Mouse (Mus musculus) bone marrow macrophage, adult 2 months (primary cell): Measurements from ENCODE around the gene Catsper2. TPM values are rescaled to one million over a fixed set of nuclear protein-coding genes. Genes with fewer than 3 reads are reported as not detected.

Source experiments
- H3K27ac ChIP-seq: 2 replicates; pipeline ENCODE4 v1.5.1; 2012; ENCODE audit warnings: low read depth, low read length; ENCODE audit not compliant: insufficient read depth
- H3K4me1 ChIP-seq: 2 replicates; pipeline ENCODE4 v1.6.1; 2012; ENCODE audit warnings: low read length; ENCODE audit not compliant: control insufficient read depth, insufficient read depth
- H3K4me3 ChIP-seq: 2 replicates; pipeline ENCODE4 v1.5.1; 2012; ENCODE audit warnings: mild to moderate bottlenecking, low read length, moderate library complexity; ENCODE audit not compliant: insufficient read depth
- CTCF ChIP-seq: IDR thresholded peaks from 2 replicates; pipeline ENCODE4 v1.5.1; 2012; ENCODE audit warnings: low read depth, mild to moderate bottlenecking, low read length, moderate library complexity
- POLR2A ChIP-seq: IDR thresholded peaks from 2 replicates; pipeline ENCODE4 v1.6.1; 2012; ENCODE audit warnings: mild to moderate bottlenecking, low read depth, low read length, borderline replicate concordance
- polyA plus RNA-seq: library from polyadenylated mRNA; stranded (reverse); fragments of >200 nt; gene quantifications from 2 replicates; pipeline ENCODE4 v1.2.4, GENCODE M21; 2012; ENCODE audit not compliant: missing spikeins, insufficient read depth, insufficient read length

Gene Catsper2
- polyA plus RNA-seq, 1 experiment: 0.80 TPM

GRCm38 (mm10) chr2:121357961-121358360 is 55.6 kb downstream of the Catsper2 start:
- Histone ChIP-seq H3K4me1 (peaks cover 13% of the 10 kb centered on the region), H3K27ac (no peak overlapping the region), H3K4me3 (no peak overlapping the region)
- no peak for TF ChIP-seq CTCF
- no peak for TF ChIP-seq POLR2A

- no peak for TF ChIP-seq POLR2A
- no peak for TF ChIP-seq CTCF
- Histone ChIP-seq H3K27ac (no peak within 1 kb of the TSS), H3K4me3 (no peak within 1 kb of the TSS), H3K4me1 (peaks cover 13% of the 10 kb centered on the region)
These were observed 56.1 kb downstream of the Catsper2 start, which contains the start of gene Ckmt1 for GRCm38 (mm10) chr2:121357494-121357893. Gene Ckmt1, plus strand, starts transcription at chr2:121357714.

- Histone ChIP-seq H3K27ac (no peak within 1 kb of the TSS), H3K4me1 (peaks cover 13% of the 10 kb centered on the region), H3K4me3 (peak within 1 kb of the TSS; percentile 95)
- no peak for TF ChIP-seq POLR2A
- TF ChIP-seq CTCF: peak; percentile 32; the same call in 1 of the 2 replicates
These were observed 58.6 kb downstream of the Catsper2 start, which contains the start of gene Ppip5k1 for GRCm38 (mm10) chr2:121354820-121355592. Gene Ppip5k1, minus strand, starts transcription at chr2:121355396.

DNA sequence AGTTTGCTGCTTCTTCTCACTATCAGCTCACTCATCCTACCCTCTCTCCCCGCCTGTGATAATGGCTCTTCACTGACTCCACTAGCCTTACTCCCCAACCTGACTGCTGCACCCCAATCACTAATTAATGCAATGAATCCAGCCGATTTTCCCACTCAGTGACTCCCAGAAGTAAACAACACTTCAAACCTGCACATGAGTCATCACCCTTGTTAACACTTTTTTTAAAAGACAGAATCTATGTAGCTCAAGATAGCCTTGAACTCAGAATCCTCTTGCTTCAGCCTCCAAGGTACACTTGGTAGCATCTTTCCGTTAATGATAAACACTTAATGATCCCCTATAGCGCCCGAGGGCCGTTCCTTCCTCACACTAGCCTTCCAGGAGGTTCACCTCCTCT is 59.2 kb downstream of the Catsper2 start:
- peak overlapping the region; percentile 95 for H3K4me3 ChIP-seq
- H3K4me1 ChIP-seq: peaks cover 13% of the 10 kb centered on the region
- TF ChIP-seq POLR2A (no peak), CTCF (no peak)
- H3K27ac ChIP-seq: no peak overlapping the region

DNA sequence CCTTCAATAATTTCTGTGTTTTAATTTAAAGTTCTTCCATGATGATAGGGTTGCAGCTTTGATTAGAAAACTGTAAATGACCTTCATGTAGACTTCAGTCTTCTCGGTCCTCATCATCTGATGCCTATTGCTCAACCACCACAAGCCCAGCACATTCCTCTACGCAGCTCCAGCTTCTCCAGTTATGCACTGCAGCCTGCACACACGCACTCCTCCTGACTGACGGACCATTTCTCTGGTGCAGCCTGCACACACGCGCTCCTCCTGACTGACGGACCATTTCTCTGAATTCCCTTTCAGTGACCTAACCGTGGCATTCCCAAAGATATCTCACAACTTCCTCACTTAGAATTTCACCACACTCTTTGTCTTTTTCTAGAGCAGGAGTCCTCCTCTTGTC is 60.4 kb downstream of the Catsper2 start:
- Histone ChIP-seq H3K27ac (no peak overlapping the region), H3K4me3 (no peak overlapping the region)
- TF ChIP-seq POLR2A (no peak), CTCF (no peak)

More for the DNA sequence above, 60.4 kb downstream of the Catsper2 start:
- peaks cover 13% of the 10 kb centered on the region for H3K4me1 ChIP-seq

Other genes starting within 250 kb of the Catsper2 start
- gene Tubgcp4, start 243.1 kb downstream of the Catsper2 start, polyA plus RNA-seq: 61.9 and 68.4 TPM in 2 replicates
- 27.5 and 28.5 TPM in 2 replicates for gene Zscan29, start 242.7 kb downstream of the Catsper2 start, polyA plus RNA-seq
- gene Trp53bp1, start 142.4 kb downstream of the Catsper2 start, polyA plus RNA-seq: 22.2 and 22.6 TPM in 2 replicates
- gene Map1a, start 124.2 kb downstream of the Catsper2 start, polyA plus RNA-seq: 0.33 and 0.66 TPM in 2 replicates
- gene Ppip5k1, start 58.4 kb downstream of the Catsper2 start, polyA plus RNA-seq: 13.8 and 15.0 TPM in 2 replicates
- gene Ckmt1, start 56.1 kb downstream of the Catsper2 start, polyA plus RNA-seq: not detected in 2 replicates
- not detected in 2 replicates for gene Strc, start 26.6 kb downstream of the Catsper2 start, polyA plus RNA-seq
- gene Pdia3, start within 50 bp of the Catsper2 start, polyA plus RNA-seq: 360 and 362 TPM in 2 replicates
- gene Ell3, start 30.5 kb upstream of the Catsper2 start, polyA plus RNA-seq: 0.92 TPM in 1 of 2 replicates, not detected in the other
- 547 and 575 TPM in 2 replicates for gene Serf2, start 35.4 kb upstream of the Catsper2 start, polyA plus RNA-seq
- 44.7 and 69.0 TPM in 2 replicates for gene Hypk, start 39.5 kb upstream of the Catsper2 start, polyA plus RNA-seq
- not detected in 2 replicates for gene Serinc4, start 43.0 kb upstream of the Catsper2 start, polyA plus RNA-seq
- gene Mfap1b, start 60.3 kb upstream of the Catsper2 start, polyA plus RNA-seq: 44.4 and 47.3 TPM in 2 replicates
- 24.8 and 25.4 TPM in 2 replicates for gene Mfap1a, start 92.9 kb upstream of the Catsper2 start, polyA plus RNA-seq
- gene Wdr76, start 92.9 kb upstream of the Catsper2 start, polyA plus RNA-seq: 10.9 and 11.3 TPM in 2 replicates